In the genomic region with DNA sequence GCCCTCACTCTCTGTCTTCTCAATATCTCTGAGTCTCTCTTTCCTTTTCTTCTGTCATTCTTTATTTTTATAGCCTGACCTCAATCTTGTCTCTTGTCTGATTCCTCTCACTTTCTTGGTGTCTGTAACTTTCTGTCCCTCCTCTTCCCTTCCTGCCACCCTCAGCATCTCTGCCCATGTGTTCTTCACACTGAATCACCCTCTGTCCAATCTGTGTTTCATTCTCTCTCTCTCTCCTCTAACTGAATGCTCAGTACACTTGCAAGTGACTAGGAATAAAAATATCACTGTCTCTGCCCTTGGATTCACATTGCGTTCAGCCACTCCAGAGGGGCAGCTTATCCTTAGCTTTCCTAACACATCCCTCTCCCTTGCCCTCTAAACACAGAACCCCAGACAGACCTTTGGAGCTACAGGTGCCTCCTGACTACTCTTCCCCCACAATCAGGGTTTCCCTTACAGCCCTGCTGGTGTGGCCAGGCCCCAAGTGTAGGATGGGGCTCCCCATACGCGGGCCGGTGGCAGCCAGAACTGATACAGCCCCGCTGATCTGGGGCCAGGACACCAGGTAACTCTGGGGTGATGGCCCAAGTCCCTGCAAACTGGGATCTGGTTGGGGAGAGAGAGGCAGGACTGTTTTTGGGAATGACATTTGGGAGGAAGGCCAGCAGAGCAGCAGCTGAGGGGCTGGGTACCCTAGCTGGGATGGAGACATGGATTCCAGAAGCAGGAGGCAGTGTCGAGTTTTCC, we compare ENCODE assay signal across 10 mouse cellular contexts. TPM values are rescaled to one million over a fixed set of nuclear protein-coding genes. Genes with fewer than 3 reads are reported as not detected.
DNase-seq lines count a peak whose midpoint lies in the region; ATAC-seq lines count a peak whose summit lies in the region.
"Had no signal": no experiment of that assay in that cellular context is flagged by ENCODE, and none has a peak within 500 bp of the region (broad histone marks: within the 10 kb centered on the region; RNA-seq: fewer than 3 reads in every experiment).

No protein-coding gene starts in this region.

- H3K4me3 ChIP-seq in embryonic facial prominence, embryonic 14.5 days (ENCODE audit: low read depth, low read length): peak overlapping the region; percentile 83
- H3K4me3 ChIP-seq in hindbrain, embryonic 16.5 days (ENCODE audit: low read length): peak overlapping the region; percentile 96
- H3K4me3 ChIP-seq in midbrain, embryonic 15.5 days: peak overlapping the region; percentile 97

- H3K36me3 ChIP-seq in embryonic facial prominence, embryonic 14.5 days (ENCODE audit: control insufficient read depth, insufficient read depth, low read length): peaks cover 42% of the 10 kb centered on the region
- peaks cover 33% of the 10 kb centered on the region for H3K36me3 ChIP-seq in hindbrain, embryonic 16.5 days (ENCODE audit: control insufficient read depth, insufficient read depth, low read length)
- peaks cover 13% of the 10 kb centered on the region; the same call in 1 of the 2 replicates for H3K36me3 ChIP-seq in midbrain, embryonic 15.5 days (replicated peaks)

- no peak for ATAC-seq in embryonic facial prominence, embryonic 14.5 days (ENCODE audit: low read depth)
- ATAC-seq in hindbrain, embryonic 16.5 days: no peak
- ATAC-seq in midbrain, embryonic 15.5 days (replicated peaks): no peak

- DNase-seq in heart, adult 18-20 months: peak; percentile 20 to 48
- no peak for DNase-seq in heart, postnatal 25 days (ENCODE audit: low spot score)
- no peak for DNase-seq in embryonic facial prominence, embryonic 14.5 days (ENCODE audit: low spot score)
- DNase-seq in adrenal gland, postnatal 36 days: no peak
- DNase-seq in embryo, embryonic 10 days (ENCODE audit: low spot score): no peak
- DNase-seq in right cerebral cortex, postnatal 10 days (ENCODE audit: low spot score in 2 of 2): no peak
- DNase-seq: cerebellum, adult 18-20 months; layer of hippocampus, postnatal 36 days had no signal

- no peaks in the 10 kb centered on the region for H3K9me3 ChIP-seq in embryonic facial prominence, embryonic 14.5 days (ENCODE audit: control insufficient read depth, low read length)
- H3K9me3 ChIP-seq in hindbrain, embryonic 16.5 days (ENCODE audit: control insufficient read depth, low read length): no peaks in the 10 kb centered on the region
- no peaks in the 10 kb centered on the region for H3K9me3 ChIP-seq in midbrain, embryonic 15.5 days

- H3K27ac ChIP-seq in embryonic facial prominence, embryonic 14.5 days (replicated peaks; ENCODE audit: low read depth, low read length): no peak overlapping the region; the same call in 1 of the 2 replicates
- no peak overlapping the region for H3K27ac ChIP-seq in hindbrain, embryonic 16.5 days (ENCODE audit: low read depth, low read length)
- H3K27ac ChIP-seq in midbrain, embryonic 15.5 days: no peak overlapping the region

- WGBS in embryonic facial prominence, embryonic 14.5 days: 78% methylated on average over 6 of the region's 6 CpGs
- WGBS in hindbrain, embryonic 16.5 days: 77% methylated on average over 6 of the region's 6 CpGs
- 85% methylated on average over 6 of the region's 6 CpGs for WGBS in midbrain, embryonic 15.5 days

- H3K4me2 ChIP-seq in embryonic facial prominence, embryonic 14.5 days (ENCODE audit: low read depth, low read length): peak overlapping the region; percentile 69
- peak overlapping the region; percentile 94 for H3K4me2 ChIP-seq in hindbrain, embryonic 16.5 days (ENCODE audit: low read length)
- peak overlapping the region; percentile 90 for H3K4me2 ChIP-seq in midbrain, embryonic 15.5 days

- peak overlapping the region; percentile 93 for H3K9ac ChIP-seq in embryonic facial prominence, embryonic 14.5 days (ENCODE audit: low read depth, low read length)
- peak overlapping the region; percentile 1; the same call in 1 of the 2 replicates for H3K9ac ChIP-seq in hindbrain, embryonic 16.5 days (ENCODE audit: low read depth, low read length)
- H3K9ac ChIP-seq in midbrain, embryonic 15.5 days: peak overlapping the region; percentile 92; the same call in 1 of the 2 replicates

- H3K27me3 ChIP-seq in embryonic facial prominence, embryonic 14.5 days (replicated peaks; ENCODE audit: control insufficient read depth, insufficient read depth, low read length): no peaks in the 10 kb centered on the region
- no peaks in the 10 kb centered on the region for H3K27me3 ChIP-seq in hindbrain, embryonic 16.5 days (replicated peaks; ENCODE audit: control insufficient read depth, insufficient read depth, low read length)
- H3K27me3 ChIP-seq in midbrain, embryonic 15.5 days (replicated peaks): no peaks in the 10 kb centered on the region

- peaks cover 19% of the 10 kb centered on the region for H3K4me1 ChIP-seq in embryonic facial prominence, embryonic 14.5 days (ENCODE audit: control insufficient read depth, insufficient read depth, low read length)
- peaks cover 25% of the 10 kb centered on the region for H3K4me1 ChIP-seq in hindbrain, embryonic 16.5 days (ENCODE audit: control insufficient read depth, insufficient read depth, low read depth, low read length)
- H3K4me1 ChIP-seq in midbrain, embryonic 15.5 days: peaks cover 24% of the 10 kb centered on the region

- intact Hi-C loops in heart, postnatal 25 days (cut with DNase I): loop anchor here (2.0 kb wide), 1 partner anchor 55 kb away; a partner anchor contains a TSS

RNA-seq across cellular contexts. Expression of a gene that starts 1.8 kb away (rescaled TPM):
- 100 to 1,000 TPM; 469 to 485 TPM for total RNA-seq in heart, adult 18-20 months (2021)
- 100 to 1,000 TPM; 451 to 452 TPM for total RNA-seq in heart, postnatal 25 days (2021)
- polyA plus RNA-seq in embryonic facial prominence, embryonic 14.5 days (2014; fragmentation: Nextera tagmentation; extraction: Ambion mirVana): 14.4 and 14.8 TPM in 2 replicates
- polyA plus RNA-seq in hindbrain, embryonic 16.5 days (2015; fragmentation: Nextera tagmentation; extraction: Ambion mirVana): 1.3 and 1.6 TPM in 2 replicates
- 1.9 TPM in 2 replicates for polyA plus RNA-seq in midbrain, embryonic 15.5 days (2015; fragmentation: Nextera tagmentation; extraction: Ambion mirVana)
- total RNA-seq in adrenal gland, postnatal 36 days (2021): 100 to 1,000 TPM; 178 to 195 TPM

RNA-seq across cellular contexts. Expression of a gene that starts 2.2 kb away (rescaled TPM):
- total RNA-seq in heart, adult 18-20 months (2021): 1 to 10 TPM; 6.1 to 7.7 TPM
- total RNA-seq in heart, postnatal 25 days (2021): 1 to 10 TPM; 6.4 to 8.1 TPM
- 1.1 TPM in 2 replicates for polyA plus RNA-seq in embryonic facial prominence, embryonic 14.5 days (2014; fragmentation: Nextera tagmentation; extraction: Ambion mirVana)
- polyA plus RNA-seq in hindbrain, embryonic 16.5 days (2015; fragmentation: Nextera tagmentation; extraction: Ambion mirVana): 1.2 and 1.4 TPM in 2 replicates
- 1.0 and 1.7 TPM in 2 replicates for polyA plus RNA-seq in midbrain, embryonic 15.5 days (2015; fragmentation: Nextera tagmentation; extraction: Ambion mirVana)
- 10 to 100 TPM in 1 of 2 experiments, 1 to 10 TPM in 1; 9.5 to 12.2 TPM for total RNA-seq in adrenal gland, postnatal 36 days (2021)

RNA-seq across cellular contexts. Expression of a gene that starts 14.3 kb away (rescaled TPM):
- 10 to 100 TPM; 34.0 to 36.9 TPM for total RNA-seq in heart, adult 18-20 months (2021)
- 10 to 100 TPM; 36.3 to 42.1 TPM for total RNA-seq in heart, postnatal 25 days (2021)
- polyA plus RNA-seq in embryonic facial prominence, embryonic 14.5 days (2014; fragmentation: Nextera tagmentation; extraction: Ambion mirVana): 12.6 and 12.8 TPM in 2 replicates
- 26.3 and 31.5 TPM in 2 replicates for polyA plus RNA-seq in hindbrain, embryonic 16.5 days (2015; fragmentation: Nextera tagmentation; extraction: Ambion mirVana)
- polyA plus RNA-seq in midbrain, embryonic 15.5 days (2015; fragmentation: Nextera tagmentation; extraction: Ambion mirVana): 23.5 and 25.0 TPM in 2 replicates
- 10 to 100 TPM; 36.5 to 45.7 TPM for total RNA-seq in adrenal gland, postnatal 36 days (2021)

RNA-seq across cellular contexts. Expression of a gene that starts 32.9 kb away (rescaled TPM):
- 10 to 100 TPM; 89.3 to 93.9 TPM for total RNA-seq in heart, adult 18-20 months (2021)
- total RNA-seq in heart, postnatal 25 days (2021): 10 to 100 TPM; 89.8 to 99.5 TPM
- 88.9 and 97.1 TPM in 2 replicates for polyA plus RNA-seq in embryonic facial prominence, embryonic 14.5 days (2014; fragmentation: Nextera tagmentation; extraction: Ambion mirVana)
- polyA plus RNA-seq in hindbrain, embryonic 16.5 days (2015; fragmentation: Nextera tagmentation; extraction: Ambion mirVana): 151 and 161 TPM in 2 replicates
- 171 and 173 TPM in 2 replicates for polyA plus RNA-seq in midbrain, embryonic 15.5 days (2015; fragmentation: Nextera tagmentation; extraction: Ambion mirVana)
- total RNA-seq in adrenal gland, postnatal 36 days (2021): 10 to 100 TPM; 87.1 to 88.1 TPM

RNA-seq across cellular contexts. Expression of a gene that starts 45.2 kb away (rescaled TPM):
- 1,000 to 10,000 TPM; 1,596 to 1,839 TPM for total RNA-seq in heart, adult 18-20 months (2021)
- 1,000 to 10,000 TPM; 2,028 to 2,111 TPM for total RNA-seq in heart, postnatal 25 days (2021)
- 165 and 289 TPM in 2 replicates for polyA plus RNA-seq in embryonic facial prominence, embryonic 14.5 days (2014; fragmentation: Nextera tagmentation; extraction: Ambion mirVana)
- polyA plus RNA-seq in hindbrain, embryonic 16.5 days (2015; fragmentation: Nextera tagmentation; extraction: Ambion mirVana): 6.0 and 16.3 TPM in 2 replicates
- polyA plus RNA-seq in midbrain, embryonic 15.5 days (2015; fragmentation: Nextera tagmentation; extraction: Ambion mirVana): 8.0 and 8.3 TPM in 2 replicates
- total RNA-seq in adrenal gland, postnatal 36 days (2021): 10 to 100 TPM; 21.2 to 35.5 TPM

Comparison
In these comparisons a context has a peak if more than half of its experiments do, and no peak if none do; other contexts are left out.
1. DNase-seq: peak in heart, adult 18-20 months (2 of 2); none in heart, postnatal 25 days (single experiment), embryonic facial prominence, embryonic 14.5 days (single experiment), adrenal gland, postnatal 36 days (0 of 2), embryo, embryonic 10 days (single experiment) and right cerebral cortex, postnatal 10 days (0 of 2).
2. H3K9ac ChIP-seq: peak in every context shown above with its lines; median percentile 93 in embryonic facial prominence, embryonic 14.5 days; 92 in midbrain, embryonic 15.5 days; 1 in hindbrain, embryonic 16.5 days.
3. Peak in every context shown above with its lines, with median percentiles within 50 percentile points of each other: H3K4me2 ChIP-seq and H3K4me3 ChIP-seq.